Mouse (Mus musculus): ENCODE data around the gene Enox1.

The Enox1 gene

GRCm38 (mm10) chr14:77682888-77683555, 526.5 kb downstream of the Enox1 start:
- DNase-seq (ENCODE audit: low spot score): no peak

GRCm38 (mm10) chr14:77689816-77690215, 533.3 kb downstream of the Enox1 start:
- DNase-seq (ENCODE audit: low spot score): no peak

DNA sequence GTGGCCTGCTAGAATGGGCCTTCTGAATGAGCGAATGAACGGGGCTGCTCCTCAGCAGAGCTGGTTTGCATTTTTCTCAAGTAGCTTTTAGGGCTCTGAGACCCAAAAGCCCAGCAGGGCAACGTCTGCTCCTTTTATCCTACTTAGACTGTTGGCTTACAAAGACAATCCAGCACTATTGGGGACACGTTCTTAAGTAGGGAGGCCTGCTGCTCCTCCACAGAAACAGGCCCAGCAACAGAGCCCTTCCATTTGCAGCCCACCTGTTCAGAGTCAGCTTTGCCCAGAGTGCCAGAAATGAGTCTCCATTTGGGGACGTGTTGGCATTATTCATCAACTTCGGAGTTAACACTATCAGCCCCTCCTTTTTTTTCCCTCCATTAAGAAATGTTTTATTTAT, 548.4 kb downstream of the Enox1 start:
- no peak for DNase-seq (ENCODE audit: low spot score)

GRCm38 (mm10) chr14:77706511-77707246, 550.1 kb downstream of the Enox1 start:
- DNase-seq (ENCODE audit: low spot score): no peak

DNA sequence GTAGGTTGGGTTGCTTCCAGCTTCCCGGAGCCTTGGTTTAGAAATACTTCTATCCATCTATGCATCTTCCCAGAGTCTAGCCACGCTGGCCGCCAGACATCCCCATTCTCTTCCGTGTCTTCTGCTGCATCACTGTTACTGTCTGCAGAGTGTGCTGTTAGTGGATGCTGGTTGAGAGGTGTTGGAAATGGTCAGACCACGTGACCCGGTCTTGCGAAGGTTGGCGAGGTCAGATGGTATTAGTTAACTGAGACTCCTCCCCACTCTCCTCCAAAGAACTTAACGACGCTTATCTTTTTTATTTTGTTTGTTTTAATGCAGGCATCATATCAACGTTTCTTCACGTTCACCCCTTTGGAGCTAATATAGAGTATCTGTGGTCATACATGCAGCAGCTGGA, 550.7 kb downstream of the Enox1 start:
- no peak for DNase-seq (ENCODE audit: low spot score)

GRCm38 (mm10) chr14:77708354-77709150, 552.0 kb downstream of the Enox1 start:
- no peak for DNase-seq (ENCODE audit: low spot score)

GRCm38 (mm10) chr14:77714931-77715535, 558.5 kb downstream of the Enox1 start:
- DNase-seq (ENCODE audit: low spot score): no peak

GRCm38 (mm10) chr14:77716981-77717380, 560.4 kb downstream of the Enox1 start:
- no peak for DNase-seq (ENCODE audit: low spot score)

DNA sequence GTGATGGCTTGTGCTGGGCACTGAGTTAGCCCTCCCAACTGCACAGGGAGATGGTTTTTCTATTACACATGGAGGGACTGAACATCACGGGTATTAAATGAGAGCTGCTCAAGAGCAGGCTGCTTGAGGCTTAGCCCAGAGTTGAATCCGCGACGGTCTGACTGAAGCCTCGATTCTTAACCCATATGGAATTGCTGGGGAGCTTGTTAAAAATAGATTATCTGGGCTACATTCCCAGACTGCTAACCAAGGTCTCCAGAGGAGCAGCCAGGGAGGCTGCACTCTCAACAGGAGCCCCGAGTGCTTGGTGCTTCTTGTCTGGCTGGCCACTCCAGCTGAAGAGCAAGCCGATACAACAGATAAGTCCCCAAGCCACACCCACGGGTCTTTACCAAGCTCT, 562.3 kb downstream of the Enox1 start:
- DNase-seq (ENCODE audit: low spot score): no peak

DNA sequence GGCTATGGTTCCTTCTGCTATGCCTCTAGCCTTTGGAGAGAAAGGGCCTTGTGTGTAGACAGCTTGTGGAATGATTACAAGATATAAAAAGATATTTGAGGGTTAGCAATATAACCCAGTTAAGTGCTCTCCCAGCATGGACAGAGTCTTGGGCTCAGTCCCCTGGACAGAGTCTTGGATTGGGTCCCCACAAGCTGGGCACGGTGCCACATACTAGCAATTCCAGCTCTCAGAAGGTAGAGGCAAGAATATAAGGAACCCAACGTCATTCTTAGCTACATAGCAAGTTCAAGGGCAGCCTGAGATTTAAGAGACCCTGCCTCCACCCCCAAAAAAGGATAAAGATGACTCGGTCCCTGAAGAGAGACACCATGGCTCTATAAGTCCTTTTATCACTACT, 581.5 kb downstream of the Enox1 start:
- DNase-seq (ENCODE audit: low spot score): no peak

DNA sequence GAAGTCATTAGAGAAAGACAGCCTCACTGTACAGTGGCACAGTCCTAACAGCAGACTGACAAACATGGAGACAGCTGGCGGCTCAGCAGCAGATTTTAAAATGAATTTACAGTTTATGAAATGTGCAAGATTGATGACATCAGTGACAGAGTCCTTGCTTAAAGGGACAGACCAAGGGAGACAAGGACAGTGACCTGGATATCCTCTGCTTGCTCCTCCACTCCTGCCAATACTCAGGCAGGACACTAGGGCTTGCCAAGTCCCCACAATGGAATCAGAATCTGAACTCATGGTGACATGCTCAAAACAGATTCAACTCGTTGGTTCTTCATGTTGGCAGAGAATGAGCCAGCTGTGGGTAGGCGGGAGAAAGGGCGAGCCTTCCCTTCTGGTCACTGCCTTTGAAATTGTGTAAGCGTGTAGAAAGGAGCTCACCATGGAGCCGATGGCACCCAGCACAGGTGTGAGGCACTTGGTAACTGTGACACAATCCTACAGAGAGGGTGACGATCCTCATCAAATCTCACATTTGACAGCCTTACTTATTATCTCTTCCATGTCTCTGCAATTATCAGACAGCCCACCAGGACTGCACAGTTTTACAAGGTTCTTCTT, 582.3 kb downstream of the Enox1 start:
- DNase-seq (ENCODE audit: low spot score): no peak

DNA sequence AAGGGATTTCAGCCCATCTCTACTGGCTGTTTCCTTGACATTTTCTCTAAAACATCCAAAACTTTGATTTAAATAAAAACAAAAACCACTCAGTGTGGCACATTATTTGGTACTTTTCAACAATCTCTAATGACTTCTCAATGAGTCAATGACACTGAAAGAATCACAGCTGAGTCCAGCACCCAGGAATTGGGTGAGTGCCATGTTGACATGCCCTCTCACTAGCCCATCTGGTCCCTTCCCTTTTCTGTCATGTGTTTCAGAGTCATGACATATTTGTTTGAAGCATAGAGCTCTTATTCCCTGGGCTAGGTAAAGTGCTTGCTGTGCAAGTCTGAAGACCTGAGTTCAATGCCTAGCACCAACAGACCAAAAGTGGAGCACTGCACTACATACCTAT, 582.8 kb downstream of the Enox1 start:
- DNase-seq (ENCODE audit: low spot score): no peak

DNA sequence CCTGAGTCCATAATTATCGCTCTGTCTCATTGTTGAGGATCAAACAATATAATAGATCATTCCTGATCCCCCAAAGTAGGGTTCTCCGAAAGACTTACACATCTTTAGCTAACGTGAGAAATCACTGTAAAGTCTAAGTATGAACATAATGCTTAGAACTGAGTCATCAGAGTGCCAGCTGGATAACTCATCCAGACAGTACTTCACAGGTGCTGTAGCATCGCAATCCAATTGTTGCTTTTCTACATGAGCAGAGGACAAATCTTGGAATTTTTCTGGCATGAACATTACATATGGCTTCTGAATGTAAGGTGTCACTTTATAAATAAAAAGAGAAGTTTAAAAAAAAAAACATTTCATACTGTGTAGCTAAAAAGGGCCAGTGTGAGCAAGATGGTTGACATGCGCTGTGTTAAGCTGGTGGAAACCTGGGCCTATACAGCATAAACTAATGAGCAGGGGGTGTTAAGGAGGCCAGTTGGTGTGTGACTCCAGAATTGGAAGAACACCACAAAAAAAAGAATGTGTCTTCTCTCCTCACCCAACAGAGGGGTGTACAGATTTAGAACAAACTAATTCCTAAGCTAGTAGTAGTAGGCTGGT, 588.2 kb downstream of the Enox1 start:
- DNase-seq (ENCODE audit: low spot score): peak; percentile 37

DNA sequence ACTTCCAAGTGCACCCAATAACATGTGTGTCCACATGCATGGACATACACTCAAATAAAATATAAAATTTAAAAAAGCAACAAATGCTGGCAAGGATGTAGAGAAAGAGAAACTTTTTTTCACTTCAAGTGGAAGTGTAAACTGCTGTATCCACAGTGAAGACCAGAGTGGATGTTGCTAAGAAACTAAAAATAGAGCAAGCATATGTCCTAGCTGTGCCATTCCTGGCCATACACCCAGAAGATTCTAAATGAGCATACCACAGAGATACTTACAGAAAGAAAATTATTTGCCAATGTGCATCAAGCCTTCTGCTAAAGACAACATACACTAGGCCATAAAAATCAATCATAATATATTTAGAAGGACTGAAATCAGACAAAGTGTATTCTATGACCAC, 592.4 kb downstream of the Enox1 start:
- no peak for DNase-seq (ENCODE audit: low spot score)

All from layer of hippocampus, adult 11-12 months (tissue).